ENCODE assay signal across 26 mouse cellular contexts in genomic region chr17:34292570-34292969, GRCm38 (mm10). TPM values are rescaled to one million over a fixed set of nuclear protein-coding genes. Genes with fewer than 3 reads are reported as not detected.
DNase-seq lines count a peak whose midpoint lies in the region; TF ChIP-seq lines count a peak whose summit lies in the region.
"Had no signal": no experiment of that assay in that cellular context is flagged by ENCODE, and none has a peak within 500 bp of the region (broad histone marks: within the 10 kb centered on the region; RNA-seq: fewer than 3 reads in every experiment).

No protein-coding gene starts in this region.

- TF ChIP-seq CTCF in spleen, adult 2 months (IDR thresholded peaks at IDR 0.05; ENCODE audit: extremely low read depth, insufficient read depth, insufficient read length, insufficient replicate concordance): no peak
- no peak for TF ChIP-seq CTCF in bone marrow, adult 2 months (IDR thresholded peaks at IDR 0.05; ENCODE audit: control insufficient read depth, insufficient read depth, low read length)

- no peak for TF ChIP-seq POLR2A in spleen, adult 2 months (IDR thresholded peaks at IDR 0.05; ENCODE audit: low read depth, low read length)
- TF ChIP-seq POLR2A in bone marrow, adult 2 months (IDR thresholded peaks at IDR 0.05; ENCODE audit: borderline replicate concordance, control insufficient read depth, low read depth, low read length): no peak

- no peaks in the 10 kb centered on the region for H3K27me3 ChIP-seq in spleen, adult 2 months (ENCODE audit: control insufficient read depth, insufficient read depth, low read length)
- H3K27me3 ChIP-seq: CH12.LX; embryonic facial prominence, embryonic 13.5 days; embryonic facial prominence, embryonic 15.5 days; forebrain, embryonic 12.5 days had no signal

- peak overlapping the region; percentile 96 for H3K27ac ChIP-seq in spleen, adult 2 months (ENCODE audit: insufficient read depth, low read length)
- H3K27ac ChIP-seq in bone marrow, adult 2 months (ENCODE audit: control insufficient read depth, insufficient read depth, low read depth, low read length, poor library complexity): peak overlapping the region; percentile 4; the same call in 1 of the 2 replicates
- H3K27ac ChIP-seq: embryonic facial prominence, embryonic 13.5 days; embryonic facial prominence, embryonic 15.5 days; forebrain, embryonic 10.5 days; forebrain, embryonic 12.5 days had no signal

- 90% methylated on average over 4 of the region's 4 CpGs for WGBS in spleen, adult 2 months
- 87% methylated on average over 4 of the region's 4 CpGs for WGBS in bone marrow, adult 2 months

- no peaks in the 10 kb centered on the region for H3K36me3 ChIP-seq in spleen, adult 2 months (ENCODE audit: control insufficient read depth, insufficient read depth, low read length)
- H3K36me3 ChIP-seq: embryonic facial prominence, embryonic 13.5 days; embryonic facial prominence, embryonic 15.5 days; forebrain, embryonic 10.5 days; forebrain, embryonic 12.5 days; G1E had no signal

- no peak for DNase-seq in spleen, adult 2 months (ENCODE audit: low read depth in 1 of 2, low spot score in 2 of 2)
- no peak for DNase-seq in spleen, postnatal 4 days (ENCODE audit: low spot score in 2 of 2)
- DNase-seq in right cerebral cortex, postnatal 14 days: no peak
- DNase-seq in neural tube, embryonic 10.5 days (ENCODE audit: extremely low spot score, low spot score): no peak
- DNase-seq: adrenal gland, adult 8-10 months; adrenal gland, postnatal 14 days; adrenal gland, postnatal 36 days; cerebellum, adult 11 months; cerebellum, adult 18-20 months; cerebellum, adult 8-10 months; cerebellum, adult 9-11 months; cerebellum, postnatal 14 days; cerebellum, postnatal 36 days; embryo, embryonic 11 days had no signal

- no peak overlapping the region for H3K4me3 ChIP-seq in spleen, adult 2 months (ENCODE audit: extremely low read depth, insufficient read depth, insufficient read length)
- H3K4me3 ChIP-seq in bone marrow, adult 2 months (replicated peaks; ENCODE audit: control insufficient read depth, low read depth, low read length): no peak overlapping the region
- H3K4me3 ChIP-seq: embryonic facial prominence, embryonic 13.5 days; embryonic facial prominence, embryonic 15.5 days; erythroblast, embryonic 14.5 days; forebrain, embryonic 10.5 days; forebrain, embryonic 12.5 days had no signal

- peaks cover 32% of the 10 kb centered on the region; the same call in 1 of the 2 replicates for H3K4me1 ChIP-seq in spleen, adult 2 months (ENCODE audit: control insufficient read depth, insufficient read depth, insufficient read length)
- no peaks in the 10 kb centered on the region; the same call in 1 of the 2 replicates for H3K4me1 ChIP-seq in bone marrow, adult 2 months (ENCODE audit: control insufficient read depth, insufficient read depth, low read length)
- H3K4me1 ChIP-seq: embryonic facial prominence, embryonic 13.5 days had no signal

RNA-seq across cellular contexts. Expression of gene H2-Aa, which starts 4.9 kb away (rescaled TPM):
- polyA plus RNA-seq in spleen, adult 2 months (2012; rRNA removed): 1,846 and 1,869 TPM in 2 replicates
- polyA plus RNA-seq in bone marrow, adult 2 months (2011; ENCODE audit: insufficient read depth, insufficient read length, low replicate concordance, missing spikeins): 65.0 and 143 TPM in 2 replicates
- polyA plus RNA-seq: embryonic facial prominence, embryonic 11.5 days; erythroblast, embryonic 14.5 days; forebrain, embryonic 12.5 days; forebrain, embryonic 16.5 days; G1E; Patski had no signal

RNA-seq across cellular contexts. Expression of gene H2-Eb1, which starts 13.1 kb away (rescaled TPM):
- polyA plus RNA-seq in spleen, adult 2 months (2012; rRNA removed): 1,025 and 1,109 TPM in 2 replicates
- polyA plus RNA-seq in bone marrow, adult 2 months (2011; ENCODE audit: insufficient read depth, insufficient read length, low replicate concordance, missing spikeins): 32.6 and 82.7 TPM in 2 replicates
- polyA plus RNA-seq: erythroblast, embryonic 14.5 days; G1E had no signal

RNA-seq across cellular contexts. Expression of gene H2-Eb2, which starts 32.9 kb away (rescaled TPM):
- polyA plus RNA-seq in spleen, adult 2 months (2012; rRNA removed): 11.4 and 13.5 TPM in 2 replicates
- polyA plus RNA-seq in bone marrow, adult 2 months (2011; ENCODE audit: insufficient read depth, insufficient read length, low replicate concordance, missing spikeins): 0.29 and 0.60 TPM in 2 replicates
- polyA plus RNA-seq: embryonic facial prominence, embryonic 11.5 days; embryonic facial prominence, embryonic 13.5 days; embryonic facial prominence, embryonic 15.5 days; erythroblast, embryonic 14.5 days; forebrain, embryonic 10.5 days; forebrain, embryonic 12.5 days; forebrain, embryonic 14.5 days; forebrain, embryonic 16.5 days; G1E; Patski had no signal

RNA-seq across cellular contexts. Expression of gene H2-Ab1, which starts 35.1 kb away (rescaled TPM):
- 5,504 and 8,483 TPM in 2 replicates for polyA plus RNA-seq in spleen, adult 2 months (2012; rRNA removed)
- 73.7 and 175 TPM in 2 replicates for polyA plus RNA-seq in bone marrow, adult 2 months (2011; ENCODE audit: insufficient read depth, insufficient read length, low replicate concordance, missing spikeins)

RNA-seq across cellular contexts. Expression of gene H2-Ob, which starts 53.9 kb away (rescaled TPM):
- polyA plus RNA-seq in spleen, adult 2 months (2012; rRNA removed): 318 and 334 TPM in 2 replicates
- 30.9 and 72.2 TPM in 2 replicates for polyA plus RNA-seq in bone marrow, adult 2 months (2011; ENCODE audit: insufficient read depth, insufficient read length, low replicate concordance, missing spikeins)
- polyA plus RNA-seq: embryonic facial prominence, embryonic 11.5 days; embryonic facial prominence, embryonic 13.5 days; erythroblast, embryonic 14.5 days; forebrain, embryonic 10.5 days; forebrain, embryonic 12.5 days; G1E; Patski had no signal

Comparison
In these comparisons a context has a peak if more than half of its experiments do, and no peak if none do; other contexts are left out.
1. RNA of gene H2-Aa, which starts 4.9 kb away (polyA plus RNA-seq): 1,846 to 1,869 TPM in spleen, adult 2 months; 65.0 to 143 TPM in bone marrow, adult 2 months; every median in the first group is over 10 times any median in the second.
2. RNA of gene H2-Eb1, which starts 13.1 kb away (polyA plus RNA-seq): 1,025 to 1,109 TPM in spleen, adult 2 months; 32.6 to 82.7 TPM in bone marrow, adult 2 months; every median in the first group is over 10 times any median in the second.